Mouse (Mus musculus): ENCODE results near the gene Cep72. TPM values are rescaled to one million over a fixed set of nuclear protein-coding genes. Genes with fewer than 3 reads are reported as not detected.
"Not testable (repeated sequence)": the region's sequence is repeated elsewhere in the genome, so short reads cannot be mapped to it uniquely, and the experiment has no call there.

Gene Cep72
- total RNA-seq, 1 experiment from 2014 or later, result 6.8 TPM

DNA sequence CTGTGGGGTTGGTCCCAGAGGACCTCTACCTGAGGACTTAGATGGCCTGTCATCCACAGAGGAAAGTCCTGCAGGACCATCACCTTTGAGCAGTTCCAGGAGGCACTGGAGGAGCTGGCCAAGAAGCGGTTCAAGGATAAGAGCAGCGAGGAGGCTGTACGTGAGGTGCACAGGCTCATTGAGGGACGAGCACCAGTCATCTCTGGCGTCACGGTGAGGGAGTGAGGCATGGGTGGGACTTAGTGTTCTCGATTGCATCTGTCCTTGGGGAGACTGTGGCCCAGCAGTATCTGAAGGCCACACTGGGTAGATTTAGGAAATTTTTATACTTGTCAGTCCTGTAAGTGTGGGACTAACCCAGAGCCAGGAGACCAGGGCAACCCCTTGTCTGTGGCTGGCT, 31.4 kb downstream of the Cep72 start:
- peak; percentile 42 for DNase-seq

- DNase-seq, result no peak
These were observed 33.1 kb downstream of the Cep72 start for GRCm38 (mm10) chr13:74029013-74029412.

GRCm38 (mm10) chr13:74028116-74028515, 34.0 kb downstream of the Cep72 start:
- no peak for DNase-seq

- no peak for DNase-seq
These were observed 35.9 kb downstream of the Cep72 start for GRCm38 (mm10) chr13:74026215-74026614.

DNA sequence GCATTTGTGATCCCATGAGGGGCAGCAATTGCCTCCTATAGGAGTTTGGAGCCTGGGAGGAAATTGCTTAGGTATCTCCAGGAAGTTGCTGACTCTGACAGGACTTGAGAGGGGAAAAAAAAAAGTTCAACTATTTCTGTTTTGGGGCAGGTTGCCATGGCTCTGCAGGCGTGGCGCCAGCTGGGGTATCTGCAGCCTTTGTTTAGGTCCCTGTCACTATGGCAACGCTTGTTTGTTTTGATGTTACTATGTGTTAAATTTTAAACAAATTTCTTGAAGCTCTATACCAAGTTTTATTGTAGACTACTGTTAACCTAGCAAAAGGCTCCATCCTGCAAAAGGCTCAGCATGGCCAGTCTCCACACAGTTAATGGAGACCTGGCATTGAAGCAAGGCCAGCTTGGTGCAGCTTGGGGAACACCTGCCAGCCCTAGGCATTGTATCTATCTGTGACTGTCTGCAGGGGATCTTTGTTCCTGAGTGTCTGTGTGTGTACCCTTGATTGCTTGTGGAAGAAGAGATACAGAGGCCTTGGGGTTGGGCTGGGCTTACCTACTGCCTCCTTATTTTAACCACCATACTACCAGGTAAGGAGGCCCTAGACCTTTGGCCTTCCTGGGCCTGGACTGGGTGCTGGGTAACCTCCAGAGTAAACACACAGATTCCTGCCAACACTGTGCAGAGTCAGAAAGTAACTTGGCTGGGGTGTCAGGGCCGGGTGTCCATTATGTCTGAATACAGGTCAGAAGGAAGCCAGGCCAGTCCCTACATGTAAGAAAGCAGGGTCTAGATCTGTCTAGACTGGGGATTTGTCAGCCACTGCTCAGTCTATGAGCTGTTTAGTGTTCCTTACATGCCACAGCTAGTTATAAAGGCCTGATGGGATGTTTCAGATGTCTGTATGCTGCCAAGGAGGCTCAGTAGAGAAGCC, 36.7 kb downstream of the Cep72 start:
- DNase-seq, result no peak

DNA sequence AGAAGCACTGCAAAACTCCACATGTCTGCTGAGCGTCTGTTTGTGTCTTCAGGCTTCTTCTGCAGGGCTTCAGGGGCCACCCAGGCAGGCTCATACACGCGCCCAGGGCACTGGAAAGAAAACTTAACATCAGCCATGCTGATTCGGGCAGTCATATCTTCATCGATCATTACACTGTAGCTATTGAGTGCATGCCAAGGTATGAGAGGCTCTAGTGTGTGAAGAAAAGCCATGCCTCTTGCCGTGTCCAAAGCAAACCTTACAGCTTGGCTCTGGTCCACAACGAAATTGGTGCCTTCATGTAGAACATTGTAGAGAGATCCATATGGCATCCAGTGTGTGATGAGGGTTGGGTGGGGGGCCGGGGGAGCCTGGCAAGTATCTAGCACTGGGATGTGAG, 43.1 kb downstream of the Cep72 start:
- DNase-seq, result not testable (repeated sequence)

DNA sequence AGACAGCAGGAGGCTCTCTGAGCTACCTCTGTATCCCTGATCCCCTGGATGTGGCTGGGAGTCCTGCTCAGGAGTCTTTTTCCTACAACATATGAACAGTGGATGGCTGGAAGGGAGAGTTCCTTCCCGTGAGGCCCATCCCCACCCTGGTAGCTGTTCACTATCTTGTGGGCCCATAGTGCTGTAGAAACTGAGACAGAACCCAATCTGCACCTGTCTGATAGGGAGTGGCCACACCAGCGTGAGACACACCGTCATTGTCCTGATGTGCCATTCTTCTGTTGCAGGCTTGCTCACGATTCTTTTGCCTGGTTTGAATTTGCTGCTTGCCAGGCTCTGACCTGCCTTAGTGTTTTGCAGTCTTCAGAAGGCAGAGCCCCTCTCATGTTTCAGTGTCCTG, 44.7 kb downstream of the Cep72 start:
- DNase-seq, result no peak

DNA sequence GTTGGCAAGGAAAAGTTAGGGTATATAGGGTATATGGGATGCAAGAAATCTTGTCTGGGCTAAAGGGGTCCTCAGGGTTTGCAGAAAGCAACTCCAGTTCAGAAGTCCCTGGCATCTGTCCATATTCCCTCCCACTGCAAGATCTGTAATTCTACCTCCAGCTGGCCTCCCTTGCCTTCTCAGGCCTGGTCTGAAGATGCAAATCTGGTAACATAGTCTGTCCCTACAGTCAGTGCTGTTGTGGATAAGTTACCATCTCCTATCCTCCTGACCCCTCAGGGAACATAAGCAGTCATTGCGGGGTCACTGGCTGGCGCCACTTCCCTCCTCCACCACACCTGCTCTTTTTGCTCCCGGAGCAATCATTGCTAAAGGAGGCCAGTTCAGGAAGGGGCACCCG, 46.2 kb downstream of the Cep72 start:
- DNase-seq, result no peak

- DNase-seq, result no peak
These were observed 51.4 kb downstream of the Cep72 start for GRCm38 (mm10) chr13:74010678-74011077.

DNA sequence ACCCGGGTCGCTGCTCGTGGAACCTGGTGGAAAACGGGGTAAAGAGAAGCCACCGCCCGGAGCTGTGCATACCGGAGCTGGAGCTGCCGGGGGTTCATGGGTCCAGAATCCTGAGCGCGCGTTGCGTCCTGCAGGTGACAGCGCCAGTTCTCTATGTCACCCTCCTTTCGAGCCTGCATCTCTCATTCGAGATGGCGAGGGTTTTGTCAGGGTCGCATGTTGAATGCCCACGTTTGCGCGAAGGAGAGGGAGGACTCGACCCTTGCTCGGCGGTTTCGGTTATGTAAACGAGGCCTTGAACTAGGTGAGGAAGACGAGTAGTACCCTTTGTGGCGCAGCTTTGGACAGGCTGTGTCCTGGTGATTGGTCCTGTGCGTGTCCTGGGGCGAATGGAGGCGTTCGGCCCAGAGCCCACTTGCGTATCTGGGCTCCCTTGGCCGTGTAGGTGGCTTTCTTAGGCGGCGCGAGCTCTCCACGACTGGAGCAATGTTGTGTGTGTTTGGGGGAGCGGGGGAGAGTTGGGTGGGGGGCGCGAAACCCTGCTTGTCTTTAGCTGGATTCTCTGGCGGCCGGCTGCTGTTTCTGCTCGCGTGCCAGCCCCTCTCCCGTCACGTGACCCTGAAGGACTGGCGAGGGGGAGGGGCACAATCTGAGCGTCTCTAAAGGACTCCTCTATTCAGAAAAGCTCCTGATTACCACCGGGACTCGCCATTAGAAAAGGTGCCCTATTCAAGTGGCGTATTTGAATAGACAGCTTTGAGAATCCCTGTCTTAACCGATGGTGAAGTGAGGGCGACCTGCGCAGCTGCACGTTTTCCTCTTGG, 52.1 kb downstream of the Cep72 start:
- DNase-seq, result peak; percentile 70

DNA sequence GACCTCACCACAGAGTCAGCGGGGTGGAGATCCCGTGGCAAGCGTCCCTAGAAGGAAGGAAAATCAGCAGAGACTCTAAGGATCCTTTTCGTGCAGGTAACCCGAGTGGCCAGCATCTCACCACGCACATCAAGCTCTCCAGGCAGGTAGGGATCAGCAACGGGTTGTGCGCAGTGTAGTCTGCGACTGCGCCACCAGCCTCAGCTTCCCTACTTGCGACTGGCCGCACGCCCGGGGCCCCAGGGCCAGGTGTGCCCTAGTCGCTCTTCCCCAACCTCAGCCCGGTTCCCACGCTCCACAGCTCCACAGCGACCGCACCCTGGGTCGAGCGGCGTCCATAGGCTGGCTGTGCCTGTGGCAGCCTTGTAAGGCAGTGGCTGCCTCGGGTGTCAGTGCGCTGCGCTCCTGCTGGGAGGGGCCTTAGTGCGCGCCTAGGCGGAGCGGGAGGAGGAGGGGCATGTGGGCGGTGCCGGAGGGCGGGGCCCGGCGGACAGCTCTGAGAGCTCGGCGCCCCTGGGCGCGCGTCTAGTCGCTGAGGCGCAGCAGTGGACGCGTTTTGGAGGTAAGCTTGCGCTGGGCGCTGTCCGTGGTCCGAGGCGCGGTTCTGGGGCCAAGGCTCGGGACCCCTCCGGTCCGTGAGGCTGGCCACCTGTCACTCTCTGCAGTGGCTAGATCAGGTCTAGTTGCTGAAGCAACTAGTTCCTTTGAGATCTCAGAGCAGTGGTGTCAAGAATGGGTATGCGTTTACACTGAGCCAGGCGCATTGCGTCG, 53.0 kb downstream of the Cep72 start, which contains the start of gene Tppp:
TSS of gene Tppp (plus strand) at position 460 of the 771 bp plus-strand sequence.
- peak; percentile 96 for DNase-seq

DNA sequence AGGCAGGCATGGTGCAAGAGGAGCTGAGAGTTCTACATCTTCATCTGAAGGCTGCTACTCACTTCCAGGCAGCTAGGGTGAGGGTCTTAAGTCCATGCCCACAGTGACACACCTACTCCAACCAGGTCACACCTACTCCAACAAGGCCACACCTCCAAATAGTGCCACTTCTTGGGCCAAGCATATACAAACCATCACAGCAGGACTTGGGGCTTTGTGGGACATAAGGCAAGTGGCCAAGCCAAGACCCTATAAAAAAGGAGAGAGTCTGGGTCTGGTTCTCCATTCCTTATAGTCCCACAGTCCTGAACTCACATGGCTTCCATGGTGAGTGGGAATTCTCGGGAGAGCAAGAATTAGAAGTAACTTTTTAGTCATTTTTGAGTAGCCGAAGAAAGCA, 53.9 kb downstream of the Cep72 start:
- DNase-seq, result not testable (repeated sequence)

GRCm38 (mm10) chr13:74006881-74007280, 55.2 kb downstream of the Cep72 start:
- not testable (repeated sequence) for DNase-seq

- no peak for DNase-seq
These were observed 60.6 kb downstream of the Cep72 start for GRCm38 (mm10) chr13:74001492-74001891.

- no peak for DNase-seq
These were observed 61.1 kb downstream of the Cep72 start for GRCm38 (mm10) chr13:74000961-74001360.

DNA sequence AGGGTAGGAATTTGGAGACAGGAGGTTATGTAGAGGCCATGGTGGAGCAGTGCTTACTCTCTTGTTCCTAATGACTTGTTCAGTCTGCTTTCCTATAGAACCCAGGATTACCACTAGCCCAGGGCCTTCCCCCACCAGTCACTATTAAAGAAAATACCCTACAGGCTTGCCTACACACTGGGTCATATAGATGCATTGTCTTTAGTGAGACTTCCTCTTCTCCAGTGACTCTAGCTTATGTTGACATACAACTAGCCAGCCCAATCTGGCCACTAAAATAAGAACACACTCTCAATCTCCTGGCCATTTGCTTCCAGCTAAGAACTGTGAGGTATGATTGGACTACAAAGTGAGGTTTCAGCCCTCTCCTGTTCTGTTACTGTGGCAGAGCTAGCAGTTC, 61.6 kb downstream of the Cep72 start:
- no peak for DNase-seq

GRCm38 (mm10) chr13:73996456-73996855, 65.6 kb downstream of the Cep72 start:
- DNase-seq, result no peak

DNA sequence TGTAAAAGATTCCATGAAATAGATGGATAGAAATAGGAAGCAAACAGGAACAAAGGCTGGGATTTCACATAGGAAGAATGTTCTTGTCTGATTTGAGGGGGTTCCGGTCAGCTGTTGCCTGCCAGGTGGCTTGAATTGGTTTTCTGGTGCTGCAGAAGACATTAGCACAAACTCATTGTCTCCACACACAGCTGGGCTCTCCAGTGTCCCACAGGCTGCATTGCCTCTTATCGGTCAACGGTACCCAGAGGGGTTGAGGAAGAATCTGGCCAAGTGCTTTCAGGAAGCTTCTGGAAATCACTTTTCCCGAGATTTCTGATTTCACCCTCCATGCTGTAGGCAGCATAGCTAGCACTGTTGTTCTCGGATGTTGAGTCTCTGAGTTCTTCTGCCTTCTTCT, 70.8 kb downstream of the Cep72 start:
- DNase-seq, result no peak

GRCm38 (mm10) chr13:73990761-73991160, 71.3 kb downstream of the Cep72 start:
- DNase-seq, result no peak

DNA sequence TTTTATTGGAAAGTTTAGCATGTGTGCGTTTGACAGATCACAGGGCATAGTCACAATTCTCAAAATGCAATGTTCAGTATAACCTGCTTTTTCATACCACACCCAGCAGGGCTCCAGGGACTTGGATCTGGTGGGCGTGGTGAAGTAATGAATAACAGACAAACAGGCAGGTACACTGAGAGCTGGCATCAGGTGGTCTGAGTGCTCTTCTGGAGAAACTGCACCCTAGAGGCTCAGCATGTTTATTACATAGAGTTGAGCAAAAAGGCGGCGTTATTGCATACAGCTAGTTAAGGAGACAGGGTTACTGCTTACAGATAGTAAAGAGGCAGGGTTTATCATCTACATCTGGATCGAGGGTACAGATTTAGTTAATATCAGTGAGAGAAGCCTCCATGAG, 71.8 kb downstream of the Cep72 start:
- no peak for DNase-seq

All from adrenal gland, postnatal 25 days (tissue).